11 mouse cellular contexts compared by ENCODE assay signal in the genomic region with DNA sequence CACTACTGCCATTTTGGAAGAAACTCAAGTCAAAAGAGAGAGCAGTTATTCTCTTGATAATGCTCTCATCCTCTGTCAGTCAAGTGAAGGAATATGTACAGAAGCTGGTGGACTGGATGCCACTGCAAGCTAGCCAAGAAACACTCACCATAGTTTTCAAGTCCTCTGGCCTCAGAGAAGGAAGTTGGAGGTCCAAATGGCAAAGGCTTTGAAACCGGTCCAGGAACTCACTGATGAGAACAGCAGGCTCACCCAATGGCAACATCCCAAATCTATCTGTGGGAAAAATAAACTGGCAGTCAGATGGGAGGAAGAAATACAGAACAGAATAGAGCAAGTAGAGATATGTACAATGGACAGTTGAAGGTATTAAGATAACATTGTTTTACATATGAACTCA. TPM values are rescaled to one million over a fixed set of nuclear protein-coding genes. Genes with fewer than 3 reads are reported as not detected.
A peak's percentile ranks its signal among the peaks of the same experiment; 100 is the strongest.
DNase-seq lines count a peak whose midpoint lies in the region; ATAC-seq and TF ChIP-seq lines count a peak whose summit lies in the region.
"Had no signal": no experiment of that assay in that cellular context is flagged by ENCODE, and none has a peak within 500 bp of the region (broad histone marks: within the 10 kb centered on the region; RNA-seq: fewer than 3 reads in every experiment).

No protein-coding gene starts in this region.

- WGBS in kidney, embryonic 16.5 days, result 81% methylated on average over 1 of the region's 1 CpGs
- 2% methylated on average over 1 of the region's 1 CpGs for WGBS in cerebellum, adult 2 months
- WGBS in heart, embryonic 10.5 days, result 73% methylated on average over 1 of the region's 1 CpGs
- WGBS in midbrain, embryonic 15.5 days, result 93% methylated on average over 1 of the region's 1 CpGs

- no peak overlapping the region for H3K4me3 ChIP-seq in kidney, embryonic 16.5 days (ENCODE audit: low read length)
- no peak overlapping the region for H3K4me3 ChIP-seq in cerebellum, adult 2 months (replicated peaks; ENCODE audit: insufficient read depth, low read depth, low read length)
- no peak overlapping the region for H3K4me3 ChIP-seq in heart, embryonic 10.5 days
- H3K4me3 ChIP-seq in midbrain, embryonic 15.5 days, result no peak overlapping the region
- H3K4me3 ChIP-seq: embryonic facial prominence, embryonic 12.5 days; hindbrain, embryonic 13.5 days had no signal

- peak; percentile 42 for DNase-seq in kidney, adult 11 months
- peak; percentile 45 to 77 for DNase-seq in cerebellum, adult 2 months
- no peak for DNase-seq in heart, embryonic 10.5 days (ENCODE audit: low spot score)
- peak; percentile 52 to 77 for DNase-seq in kidney, postnatal 36 days
- no peak for DNase-seq in retina, postnatal 1 day
- DNase-seq in right cerebral cortex, postnatal 10 days (ENCODE audit: low spot score in 2 of 2), result no peak

- no peak for TF ChIP-seq CTCF in cerebellum, adult 2 months (IDR thresholded peaks at IDR 0.05; ENCODE audit: borderline replicate concordance, insufficient read depth, low read depth, low read length)

- H3K4me2 ChIP-seq in kidney, embryonic 16.5 days (replicated peaks; ENCODE audit: low read depth, low read length), result no peak overlapping the region
- H3K4me2 ChIP-seq in midbrain, embryonic 15.5 days, result no peak overlapping the region
- H3K4me2 ChIP-seq: embryonic facial prominence, embryonic 12.5 days; hindbrain, embryonic 13.5 days had no signal

- no peaks in the 10 kb centered on the region for H3K4me1 ChIP-seq in kidney, embryonic 16.5 days (ENCODE audit: insufficient read depth, low read length)
- H3K4me1 ChIP-seq in cerebellum, adult 2 months (ENCODE audit: control insufficient read depth, insufficient read depth, low read length), result peaks cover 2% of the 10 kb centered on the region
- H3K4me1 ChIP-seq in heart, embryonic 10.5 days, result peaks cover 18% of the 10 kb centered on the region; the same call in 1 of the 2 replicates
- H3K4me1 ChIP-seq in midbrain, embryonic 15.5 days, result 0 out of 2 replicates have a peak, but pooled peaks cover 4% of the 10 kb centered on the region
- H3K4me1 ChIP-seq: embryonic facial prominence, embryonic 12.5 days had no signal

- H3K36me3 ChIP-seq in kidney, embryonic 16.5 days (ENCODE audit: insufficient read depth, low read length), result peaks cover 69% of the 10 kb centered on the region
- peaks cover 89% of the 10 kb centered on the region for H3K36me3 ChIP-seq in heart, embryonic 10.5 days
- peaks cover 50% of the 10 kb centered on the region for H3K36me3 ChIP-seq in midbrain, embryonic 15.5 days (replicated peaks)

- H3K9me3 ChIP-seq in kidney, embryonic 16.5 days (ENCODE audit: low read length), result no peaks in the 10 kb centered on the region
- no peaks in the 10 kb centered on the region for H3K9me3 ChIP-seq in heart, embryonic 10.5 days
- no peaks in the 10 kb centered on the region for H3K9me3 ChIP-seq in midbrain, embryonic 15.5 days
- H3K9me3 ChIP-seq: embryonic facial prominence, embryonic 12.5 days; hindbrain, embryonic 13.5 days had no signal

- ATAC-seq in kidney, embryonic 16.5 days (ENCODE audit: low FRiP score, low TSS enrichment), result no peak
- ATAC-seq in midbrain, embryonic 15.5 days (replicated peaks), result no peak

- H3K9ac ChIP-seq in kidney, embryonic 16.5 days (replicated peaks; ENCODE audit: low read length), result no peak overlapping the region
- no peak overlapping the region for H3K9ac ChIP-seq in midbrain, embryonic 15.5 days
- H3K9ac ChIP-seq: embryonic facial prominence, embryonic 12.5 days; hindbrain, embryonic 13.5 days had no signal

- H3K27me3 ChIP-seq in kidney, embryonic 16.5 days (ENCODE audit: insufficient read depth, low read length), result no peaks in the 10 kb centered on the region
- H3K27me3 ChIP-seq in cerebellum, adult 2 months (ENCODE audit: control insufficient read depth, insufficient read depth, low read length), result no peaks in the 10 kb centered on the region
- H3K27me3 ChIP-seq in heart, embryonic 10.5 days (ENCODE audit: insufficient read depth, poor library complexity, severe bottlenecking), result no peaks in the 10 kb centered on the region
- H3K27me3 ChIP-seq in midbrain, embryonic 15.5 days (replicated peaks), result no peaks in the 10 kb centered on the region
- H3K27me3 ChIP-seq: CH12.LX; embryonic facial prominence, embryonic 12.5 days; hindbrain, embryonic 13.5 days had no signal

- H3K27ac ChIP-seq in kidney, embryonic 16.5 days (ENCODE audit: low read length), result no peak overlapping the region
- no peak overlapping the region for H3K27ac ChIP-seq in cerebellum, adult 2 months (ENCODE audit: insufficient read depth, low read length)
- H3K27ac ChIP-seq in heart, embryonic 10.5 days, result peak overlapping the region; percentile 52
- no peak overlapping the region for H3K27ac ChIP-seq in midbrain, embryonic 15.5 days
- H3K27ac ChIP-seq: embryonic facial prominence, embryonic 12.5 days; hindbrain, embryonic 13.5 days had no signal

- no peak for TF ChIP-seq POLR2A in cerebellum, adult 2 months (IDR thresholded peaks at IDR 0.05; ENCODE audit: borderline replicate concordance, insufficient read depth, low read length)

RNA-seq across cellular contexts. Expression of a gene that starts 15.0 kb away (rescaled TPM):
- polyA plus RNA-seq in kidney, embryonic 16.5 days (2015; fragmentation: Nextera tagmentation; extraction: Ambion mirVana), result 69.8 and 71.7 TPM in 2 replicates
- polyA plus RNA-seq in cerebellum, adult 2 months (2012; rRNA removed), result 26.6 and 30.2 TPM in 2 replicates
- polyA plus RNA-seq in heart, embryonic 10.5 days (2016; fragmentation: Nextera tagmentation; extraction: Ambion mirVana), result 55.6 and 71.2 TPM in 2 replicates
- polyA plus RNA-seq in midbrain, embryonic 15.5 days (2015; fragmentation: Nextera tagmentation; extraction: Ambion mirVana), result 68.6 and 70.8 TPM in 2 replicates

RNA-seq across cellular contexts. Expression of a gene that starts 25.9 kb away (rescaled TPM):
- polyA plus RNA-seq in kidney, embryonic 16.5 days (2015; fragmentation: Nextera tagmentation; extraction: Ambion mirVana), result 26.8 and 30.2 TPM in 2 replicates
- polyA plus RNA-seq in cerebellum, adult 2 months (2012; rRNA removed), result 84.2 and 90.8 TPM in 2 replicates
- polyA plus RNA-seq in heart, embryonic 10.5 days (2016; fragmentation: Nextera tagmentation; extraction: Ambion mirVana), result 30.9 and 33.8 TPM in 2 replicates
- 42.3 and 44.7 TPM in 2 replicates for polyA plus RNA-seq in midbrain, embryonic 15.5 days (2015; fragmentation: Nextera tagmentation; extraction: Ambion mirVana)

Comparison
In these comparisons a context has a peak if more than half of its experiments do, and no peak if none do; other contexts are left out.
1. DNase-seq: peak in kidney, adult 11 months (single experiment), cerebellum, adult 2 months (2 of 2) and kidney, postnatal 36 days (2 of 2); none in heart, embryonic 10.5 days (single experiment), retina, postnatal 1 day (single experiment) and right cerebral cortex, postnatal 10 days (0 of 2).